Mouse (Mus musculus) forebrain, embryonic 15.5 days (tissue): ENCODE data around the gene Nr4a1. TPM values are rescaled to one million over a fixed set of nuclear protein-coding genes. Genes with fewer than 3 reads are reported as not detected.

Source experiments
- ATAC-seq: fragments of 200-750 bp; cut with Nextera tagmentation; replicated peaks from 2 replicates; pipeline ENCODE4 v1.8.0; 2017; ENCODE audit warnings: mild to moderate bottlenecking, moderate TSS enrichment, moderate library complexity
- H3K27ac ChIP-seq: fragments of 300-500 bp; sonication (generic); replicated peaks from 2 replicates; pipeline ENCODE4 v1.5.1; 2015; ENCODE audit warnings: mild to moderate bottlenecking, inconsistent platforms
- H3K27me3 ChIP-seq: fragments of 300-500 bp; sonication (generic); 2 replicates; pipeline ENCODE4 v1.6.1; 2015; ENCODE audit warnings: inconsistent platforms
- H3K36me3 ChIP-seq: fragments of 300-500 bp; sonication (generic); 2 replicates; pipeline ENCODE4 v1.6.1; 2015; ENCODE audit warnings: mild to moderate bottlenecking, inconsistent platforms
- H3K4me1 ChIP-seq: fragments of 300-500 bp; sonication (generic); 2 replicates; pipeline ENCODE4 v1.6.1; 2015; ENCODE audit warnings: inconsistent platforms
- H3K4me2 ChIP-seq: fragments of 300-500 bp; sonication (generic); replicated peaks from 2 replicates; pipeline ENCODE4 v1.6.1; 2015; ENCODE audit warnings: mild to moderate bottlenecking, inconsistent platforms
- H3K4me3 ChIP-seq: fragments of 300-500 bp; sonication (generic); 2 replicates; pipeline ENCODE4 v1.5.1; 2015; ENCODE audit warnings: mild to moderate bottlenecking, inconsistent platforms
- H3K9ac ChIP-seq: fragments of 300-500 bp; sonication (generic); replicated peaks from 2 replicates; pipeline ENCODE4 v1.6.1; 2015; ENCODE audit warnings: mild to moderate bottlenecking, inconsistent platforms
- H3K9me3 ChIP-seq: fragments of 300-500 bp; sonication (generic); 2 replicates; pipeline ENCODE4 v1.6.1; 2016; ENCODE audit warnings: inconsistent platforms
- WGBS: fragments of 180-500 bp; shearing (Covaris S2); methylation state at CpG from one replicate; pipeline ENCODE4 v1.1.7; 2015; ENCODE audit warnings: mixed read lengths; 5-methylcytosine and 5-hydroxymethylcytosine counted together
- polyA plus RNA-seq: library from polyadenylated mRNA; unstranded; fragments of >200 nt; fragmentation: Nextera tagmentation; extraction: Ambion mirVana; gene quantifications from 2 replicates; pipeline ENCODE4 v1.2.1, GENCODE M21; 2015

Gene Nr4a1
- polyA plus RNA-seq, 1 experiment from 2014 or later = 3.7 TPM

GRCm38 (mm10) chr15:101234611-101235341 is 19.3 kb upstream of the Nr4a1 start:
- Histone ChIP-seq H3K4me1 (peaks cover 18% of the 10 kb centered on the region; the same call in 1 of the 2 replicates), H3K9ac (no peak overlapping the region), H3K4me2 (no peak overlapping the region), H3K27me3 (no peaks in the 10 kb centered on the region; the same call in 1 of the 2 replicates), H3K9me3 (no peaks in the 10 kb centered on the region), H3K4me3 (no peak overlapping the region), H3K36me3 (0 out of 2 replicates have a peak, but pooled peaks cover 3% of the 10 kb centered on the region), H3K27ac (no peak overlapping the region)
- 45% methylated on average over 10 of the region's 10 CpGs for WGBS
- ATAC-seq = no peak

DNA sequence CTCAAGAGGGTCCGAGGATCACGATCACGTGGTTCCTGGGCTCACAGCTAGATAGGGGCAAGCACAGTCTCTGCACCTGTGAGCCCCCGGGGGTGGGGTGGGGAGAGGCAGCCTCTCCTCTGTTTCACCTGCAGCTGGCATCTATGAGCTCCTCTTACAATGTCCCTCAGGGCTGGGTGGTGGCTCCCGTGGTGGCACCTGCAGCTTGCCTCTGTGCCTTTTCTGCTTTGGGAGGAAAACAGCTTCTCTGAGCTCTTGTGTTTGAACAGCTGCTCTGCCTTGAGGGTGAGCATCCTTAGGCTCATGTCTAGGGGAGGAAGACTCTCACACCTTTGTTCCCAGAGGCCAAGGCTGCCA is 18.7 kb upstream of the Nr4a1 start:
- Histone ChIP-seq H3K4me1 (peaks cover 18% of the 10 kb centered on the region; the same call in 1 of the 2 replicates), H3K27me3 (no peaks in the 10 kb centered on the region; the same call in 1 of the 2 replicates), H3K4me2 (no peak overlapping the region), H3K9ac (no peak overlapping the region), H3K9me3 (no peaks in the 10 kb centered on the region), H3K4me3 (no peak overlapping the region), H3K27ac (no peak overlapping the region), H3K36me3 (0 out of 2 replicates have a peak, but pooled peaks cover 3% of the 10 kb centered on the region)
- no peak for ATAC-seq
- 35% methylated on average over 5 of the region's 5 CpGs for WGBS

DNA sequence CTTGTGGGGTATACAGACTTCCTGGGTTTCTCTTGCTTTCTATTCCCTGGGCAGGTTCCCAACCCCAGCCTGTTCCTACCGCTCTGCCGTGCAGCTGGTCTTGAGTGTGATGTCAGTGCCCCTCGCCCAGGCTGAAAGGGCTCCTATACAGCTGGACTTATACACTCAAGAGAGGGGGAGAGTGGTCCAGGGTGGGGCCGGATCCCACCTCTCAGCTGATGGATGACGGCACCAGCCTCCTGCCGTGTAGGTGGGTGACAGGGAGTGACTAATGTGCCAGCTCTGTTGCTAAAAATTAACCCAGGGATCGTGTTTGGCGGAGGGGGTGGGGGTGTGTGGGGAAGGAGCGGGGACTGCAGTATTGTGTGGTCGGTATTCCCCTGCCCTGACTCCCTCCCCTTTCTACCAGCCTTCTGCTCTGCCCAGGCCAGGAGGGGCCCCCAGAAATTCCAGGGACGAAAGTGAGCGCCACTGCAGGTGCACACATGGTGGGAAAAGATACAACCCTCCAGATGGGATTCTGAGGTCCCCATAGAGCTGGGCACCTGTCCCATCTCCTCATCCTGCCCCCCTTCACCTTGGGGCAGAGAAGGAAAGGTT is 18.2 kb upstream of the Nr4a1 start:
- Histone ChIP-seq H3K9me3 (no peaks in the 10 kb centered on the region), H3K36me3 (0 out of 2 replicates have a peak, but pooled peaks cover 3% of the 10 kb centered on the region), H3K27me3 (no peaks in the 10 kb centered on the region; the same call in 1 of the 2 replicates), H3K4me3 (no peak overlapping the region), H3K9ac (no peak overlapping the region), H3K4me2 (no peak overlapping the region), H3K4me1 (peaks cover 20% of the 10 kb centered on the region), H3K27ac (no peak overlapping the region)
- 40% methylated on average over 12 of the region's 12 CpGs for WGBS
- no peak for ATAC-seq

- Histone ChIP-seq H3K36me3 (no peaks in the 10 kb centered on the region), H3K4me3 (no peak overlapping the region), H3K9me3 (no peaks in the 10 kb centered on the region), H3K27ac (no peak overlapping the region), H3K4me1 (peaks cover 23% of the 10 kb centered on the region), H3K4me2 (no peak overlapping the region), H3K9ac (no peak overlapping the region), H3K27me3 (no peaks in the 10 kb centered on the region; the same call in 1 of the 2 replicates)
- 1% methylated on average over 3 of the region's 3 CpGs for whole genome bisulfite sequencing
- ATAC-seq = no peak
Measured at GRCm38 (mm10) chr15:101236878-101237277, 17.2 kb upstream of the Nr4a1 start.

DNA sequence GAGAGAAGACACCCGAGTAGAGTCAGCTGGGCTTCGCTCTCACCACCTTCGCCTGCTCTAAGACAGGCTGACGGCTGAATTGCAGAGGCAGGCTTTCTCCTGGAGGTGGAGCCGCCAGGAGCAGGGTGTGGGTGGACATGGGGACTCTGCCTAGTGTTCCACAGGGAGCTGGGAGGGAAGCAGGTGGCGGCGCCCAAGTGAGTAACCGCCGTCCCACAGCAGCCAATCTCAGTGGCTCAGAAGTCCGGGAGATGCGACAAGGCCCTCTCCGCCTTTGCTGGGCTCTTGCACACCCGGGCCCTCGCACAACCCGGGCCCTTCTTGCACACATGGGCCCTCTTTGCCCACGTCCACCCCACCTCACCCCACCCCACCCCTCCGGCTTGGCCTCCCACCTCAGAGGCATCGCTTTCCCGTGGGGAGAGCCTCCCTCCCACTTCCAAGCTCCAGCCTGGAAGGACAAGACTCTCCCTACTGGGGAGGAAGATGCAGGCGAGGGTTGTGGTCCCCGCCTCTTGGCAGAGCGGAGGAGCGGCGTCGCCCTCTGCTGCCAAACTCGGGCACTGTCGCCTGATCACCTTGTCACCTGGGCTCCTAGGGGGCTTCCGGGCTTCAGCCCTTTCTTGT is 15.1 kb upstream of the Nr4a1 start:
- peak overlapping the region; percentile 37 for H3K4me2 ChIP-seq
- no peaks in the 10 kb centered on the region for H3K9me3 ChIP-seq
- H3K4me3 ChIP-seq = peak overlapping the region; percentile 18
- peak; percentile 44; the same call in 1 of the 2 replicates for ATAC-seq
- 7% methylated on average over 28 of the region's 28 CpGs for WGBS
- H3K4me1 ChIP-seq = peaks cover 23% of the 10 kb centered on the region
- H3K27me3 ChIP-seq = no peaks in the 10 kb centered on the region; the same call in 1 of the 2 replicates
- no peak overlapping the region for H3K27ac ChIP-seq
- H3K36me3 ChIP-seq = no peaks in the 10 kb centered on the region
- no peak overlapping the region for H3K9ac ChIP-seq

GRCm38 (mm10) chr15:101239821-101240220 is 14.2 kb upstream of the Nr4a1 start:
- Histone ChIP-seq H3K27ac (no peak overlapping the region), H3K4me2 (no peak overlapping the region), H3K4me3 (no peak overlapping the region), H3K9ac (no peak overlapping the region), H3K27me3 (no peaks in the 10 kb centered on the region; the same call in 1 of the 2 replicates), H3K9me3 (no peaks in the 10 kb centered on the region), H3K36me3 (no peaks in the 10 kb centered on the region), H3K4me1 (peaks cover 18% of the 10 kb centered on the region)
- ATAC-seq = no peak
- 61% methylated on average over 8 of the region's 8 CpGs for WGBS

GRCm38 (mm10) chr15:101240799-101241204 is 13.3 kb upstream of the Nr4a1 start:
- peak; percentile 66 for ATAC-seq
- H3K4me1 ChIP-seq = peaks cover 10% of the 10 kb centered on the region
- no peaks in the 10 kb centered on the region for H3K36me3 ChIP-seq
- H3K27me3 ChIP-seq = no peaks in the 10 kb centered on the region; the same call in 1 of the 2 replicates
- 6% methylated on average over 10 of the region's 10 CpGs for WGBS
- no peak overlapping the region; the same call in 1 of the 2 replicates for H3K9ac ChIP-seq
- 0 out of 2 replicates have a peak overlapping the region, but pooled peaks have one; percentile 5 for H3K27ac ChIP-seq
- H3K4me3 ChIP-seq = peak overlapping the region; percentile 23; the same call in 1 of the 2 replicates
- peak overlapping the region; percentile 43 for H3K4me2 ChIP-seq
- no peaks in the 10 kb centered on the region for H3K9me3 ChIP-seq

DNA sequence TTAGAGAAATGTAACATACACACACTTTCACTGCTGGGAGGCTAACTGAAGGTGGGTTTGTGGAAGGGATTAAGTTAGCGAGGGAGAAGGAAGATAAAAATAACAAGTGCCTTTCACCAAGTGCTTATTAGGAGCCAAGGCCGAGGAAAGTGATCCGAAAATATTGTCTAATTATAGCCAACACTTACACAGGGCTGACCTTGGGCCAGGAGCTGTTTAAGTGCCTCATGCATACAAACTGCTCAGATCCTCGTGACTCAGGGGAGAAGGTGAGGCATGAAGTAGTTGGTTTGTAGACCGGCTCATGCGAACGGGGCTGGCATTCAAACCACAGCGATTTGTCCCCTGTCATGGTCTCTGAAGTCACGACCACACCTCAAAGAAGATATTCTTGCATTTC is 12.8 kb upstream of the Nr4a1 start:
- Histone ChIP-seq H3K4me2 (peak overlapping the region; percentile 43; the same call in 1 of the 2 replicates), H3K4me1 (peaks cover 12% of the 10 kb centered on the region), H3K4me3 (no peak overlapping the region), H3K36me3 (no peaks in the 10 kb centered on the region), H3K9ac (no peak overlapping the region; the same call in 1 of the 2 replicates), H3K9me3 (no peaks in the 10 kb centered on the region), H3K27ac (0 out of 2 replicates have a peak overlapping the region, but pooled peaks have one; percentile 5), H3K27me3 (no peaks in the 10 kb centered on the region; the same call in 1 of the 2 replicates)
- no peak for ATAC-seq
- WGBS = 63% methylated on average over 9 of the region's 9 CpGs

- no peak overlapping the region for H3K9ac ChIP-seq
- H3K4me2 ChIP-seq = no peak overlapping the region
- no peaks in the 10 kb centered on the region for H3K9me3 ChIP-seq
- 79% methylated on average over 9 of the region's 9 CpGs for WGBS
- no peak for ATAC-seq
- H3K4me3 ChIP-seq = no peak overlapping the region
- H3K27me3 ChIP-seq = no peaks in the 10 kb centered on the region; the same call in 1 of the 2 replicates
- H3K27ac ChIP-seq = no peak overlapping the region
- no peaks in the 10 kb centered on the region for H3K36me3 ChIP-seq
- H3K4me1 ChIP-seq = peaks cover 13% of the 10 kb centered on the region
Measured at GRCm38 (mm10) chr15:101241853-101242252, 12.2 kb upstream of the Nr4a1 start.

DNA sequence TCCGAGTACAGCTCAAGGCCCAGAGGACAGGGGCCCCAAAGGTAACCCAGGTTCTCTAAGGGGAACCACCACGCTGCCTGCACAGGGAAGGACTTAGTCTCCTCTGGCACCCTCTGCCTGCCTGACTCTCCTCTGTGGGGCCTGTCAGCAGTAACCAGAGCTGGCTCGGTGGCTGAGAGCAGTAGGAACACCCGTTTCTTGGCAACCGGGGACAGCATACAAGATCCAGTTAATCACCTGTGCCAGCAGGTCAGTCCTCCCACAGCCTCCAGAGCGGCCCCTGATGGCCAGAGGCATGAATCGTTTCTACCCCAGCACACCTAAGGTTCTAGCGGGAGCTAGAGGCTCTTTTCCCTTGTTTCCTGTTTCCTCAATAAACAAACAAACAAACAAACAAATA is 11.4 kb upstream of the Nr4a1 start:
- Histone ChIP-seq H3K4me3 (no peak overlapping the region), H3K4me1 (peaks cover 18% of the 10 kb centered on the region), H3K27ac (no peak overlapping the region), H3K4me2 (no peak overlapping the region), H3K27me3 (no peaks in the 10 kb centered on the region), H3K9ac (no peak overlapping the region), H3K9me3 (no peaks in the 10 kb centered on the region), H3K36me3 (no peaks in the 10 kb centered on the region)
- ATAC-seq = no peak
- WGBS = 18% methylated on average over 8 of the region's 8 CpGs

GRCm38 (mm10) chr15:101244012-101244411 is 10.1 kb upstream of the Nr4a1 start:
- no peaks in the 10 kb centered on the region for H3K9me3 ChIP-seq
- H3K4me2 ChIP-seq = no peak overlapping the region
- no peak for ATAC-seq
- no peaks in the 10 kb centered on the region for H3K36me3 ChIP-seq
- no peak overlapping the region for H3K27ac ChIP-seq
- 76% methylated on average over 3 of the region's 3 CpGs for WGBS
- H3K4me1 ChIP-seq = peaks cover 16% of the 10 kb centered on the region
- H3K4me3 ChIP-seq = no peak overlapping the region
- H3K9ac ChIP-seq = no peak overlapping the region
- no peaks in the 10 kb centered on the region for H3K27me3 ChIP-seq
